Mouse (Mus musculus): ENCODE data around the gene Bbc3.
"Not testable (repeated sequence)": the region's sequence is repeated elsewhere in the genome, so short reads cannot be mapped to it uniquely, and the experiment has no call there.

Gene Bbc3

GRCm38 (mm10) chr7:16294837-16295236, 13.4 kb upstream of the Bbc3 start:
- peak; percentile 94 for DNase-seq

GRCm38 (mm10) chr7:16295321-16295900, 12.8 kb upstream of the Bbc3 start:
- DNase-seq: peak; percentile 81

GRCm38 (mm10) chr7:16296146-16296545, 12.0 kb upstream of the Bbc3 start:
- no peak for DNase-seq

GRCm38 (mm10) chr7:16296766-16297390, 11.3 kb upstream of the Bbc3 start:
- peak; percentile 86 for DNase-seq

- DNase-seq: no peak
Observed at GRCm38 (mm10) chr7:16297616-16298015, 10.6 kb upstream of the Bbc3 start.

- no peak for DNase-seq
Observed at GRCm38 (mm10) chr7:16298927-16299326, 9.3 kb upstream of the Bbc3 start.

- peak; percentile 84 for DNase-seq
Observed at GRCm38 (mm10) chr7:16299419-16300035, 8.7 kb upstream of the Bbc3 start.

- not testable (repeated sequence) for DNase-seq
Observed at GRCm38 (mm10) chr7:16307141-16307540, 1.1 kb upstream of the Bbc3 start.

GRCm38 (mm10) chr7:16308555-16309317, 543 bp downstream of the Bbc3 start:
- no peak for DNase-seq

GRCm38 (mm10) chr7:16309318-16310019, 1.3 kb downstream of the Bbc3 start:
- peak; percentile 94 for DNase-seq

GRCm38 (mm10) chr7:16310020-16310520, 1.9 kb downstream of the Bbc3 start:
- peak; percentile 89 for DNase-seq

GRCm38 (mm10) chr7:16310521-16311452, 2.6 kb downstream of the Bbc3 start:
- DNase-seq: peak; percentile 33

GRCm38 (mm10) chr7:16311453-16312004, 3.3 kb downstream of the Bbc3 start:
- DNase-seq: peak; percentile 35

GRCm38 (mm10) chr7:16312011-16312671, 3.9 kb downstream of the Bbc3 start:
- peak; percentile 40 for DNase-seq

GRCm38 (mm10) chr7:16312672-16313311, 4.6 kb downstream of the Bbc3 start:
- peak; percentile 63 for DNase-seq

GRCm38 (mm10) chr7:16313481-16314220, 5.5 kb downstream of the Bbc3 start:
- peak; percentile 76 for DNase-seq

- no peak for DNase-seq
Observed at GRCm38 (mm10) chr7:16314221-16314775, 6.1 kb downstream of the Bbc3 start.

- no peak for DNase-seq
Observed at GRCm38 (mm10) chr7:16315222-16315759, 7.1 kb downstream of the Bbc3 start.

- DNase-seq: no peak
Observed at GRCm38 (mm10) chr7:16317094-16317493, 8.9 kb downstream of the Bbc3 start.
